Mouse (Mus musculus): Measurements from ENCODE around the gene Nptx1. TPM values are rescaled to one million over a fixed set of nuclear protein-coding genes. Genes with fewer than 3 reads are reported as not detected.

The Nptx1 gene
- polyA plus RNA-seq (2016; fragmentation: Nextera tagmentation; extraction: Ambion mirVana) = 1.0 and 1.4 TPM in 2 replicates

- Histone ChIP-seq H3K9ac (replicated peaks) (peak within 1 kb of the TSS; percentile 65), H3K36me3 (no peaks in the 10 kb centered on the region), H3K27me3 (peaks cover 100% of the 10 kb centered on the region), H3K4me3 (replicated peaks) (peak within 1 kb of the TSS; percentile 54), H3K4me2 (peak within 1 kb of the TSS; percentile 98), H3K4me1 (replicated peaks) (peaks cover 58% of the 10 kb centered on the region), H3K9me3 (no peaks in the 10 kb centered on the region), H3K27ac (no peak within 1 kb of the TSS)
- 1% methylated on average over 78 of the region's 90 CpGs for WGBS
- ATAC-seq (ENCODE audit: insufficient number of reproducible peaks, insufficient read depth, low FRiP score, low TSS enrichment, low read depth) = no peak
Observed at GRCm38 (mm10) chr11:119547183-119547921, at the start of gene Nptx1. Gene Nptx1 (minus strand): TSS chr11:119547753.

GRCm38 (mm10) chr11:119593966-119594365, 46.4 kb upstream of the Nptx1 start:
- Histone ChIP-seq H3K36me3 (no peaks in the 10 kb centered on the region), H3K4me1 (replicated peaks) (peaks cover 24% of the 10 kb centered on the region), H3K27me3 (peaks cover 5% of the 10 kb centered on the region; the same call in 1 of the 2 replicates), H3K9me3 (no peaks in the 10 kb centered on the region), H3K4me3 (replicated peaks) (no peak overlapping the region), H3K27ac (no peak overlapping the region), H3K9ac (replicated peaks) (no peak overlapping the region), H3K4me2 (no peak overlapping the region)
- 37% methylated on average over 3 of the region's 3 CpGs for WGBS
- ATAC-seq (ENCODE audit: insufficient number of reproducible peaks, insufficient read depth, low FRiP score, low TSS enrichment, low read depth) = no peak

- H3K4me1 ChIP-seq (replicated peaks) = peaks cover 31% of the 10 kb centered on the region
- no peak overlapping the region for H3K27ac ChIP-seq
- no peaks in the 10 kb centered on the region for H3K9me3 ChIP-seq
- H3K36me3 ChIP-seq = no peaks in the 10 kb centered on the region
- no peak for ATAC-seq (ENCODE audit: insufficient number of reproducible peaks, insufficient read depth, low FRiP score, low TSS enrichment, low read depth)
- no peak overlapping the region for H3K4me2 ChIP-seq
- no peak overlapping the region for H3K4me3 ChIP-seq (replicated peaks)
- peaks cover 10% of the 10 kb centered on the region; the same call in 1 of the 2 replicates for H3K27me3 ChIP-seq
- no peak overlapping the region for H3K9ac ChIP-seq (replicated peaks)
- 90% methylated on average over 7 of the region's 7 CpGs for whole genome bisulfite sequencing
Observed at GRCm38 (mm10) chr11:119589242-119589641, 41.7 kb upstream of the Nptx1 start.

GRCm38 (mm10) chr11:119587112-119587511, 39.6 kb upstream of the Nptx1 start:
- peaks cover 15% of the 10 kb centered on the region for H3K4me1 ChIP-seq (replicated peaks)
- H3K4me3 ChIP-seq (replicated peaks) = no peak overlapping the region
- WGBS = 52% methylated on average over 5 of the region's 5 CpGs
- no peaks in the 10 kb centered on the region for H3K9me3 ChIP-seq
- no peak overlapping the region for H3K4me2 ChIP-seq
- H3K27ac ChIP-seq = 0 out of 2 replicates have a peak overlapping the region, but pooled peaks have one; percentile 29
- H3K27me3 ChIP-seq = peaks cover 10% of the 10 kb centered on the region; the same call in 1 of the 2 replicates
- no peak overlapping the region for H3K9ac ChIP-seq (replicated peaks)
- no peak for ATAC-seq (ENCODE audit: insufficient number of reproducible peaks, insufficient read depth, low FRiP score, low TSS enrichment, low read depth)
- no peaks in the 10 kb centered on the region for H3K36me3 ChIP-seq

GRCm38 (mm10) chr11:119586511-119586910, 39.0 kb upstream of the Nptx1 start:
- 78% methylated on average over 4 of the region's 4 CpGs for WGBS
- Histone ChIP-seq H3K4me1 (replicated peaks) (peaks cover 15% of the 10 kb centered on the region), H3K27me3 (peaks cover 10% of the 10 kb centered on the region; the same call in 1 of the 2 replicates), H3K27ac (no peak overlapping the region), H3K4me2 (no peak overlapping the region), H3K9me3 (no peaks in the 10 kb centered on the region), H3K4me3 (replicated peaks) (no peak overlapping the region), H3K9ac (replicated peaks) (no peak overlapping the region), H3K36me3 (no peaks in the 10 kb centered on the region)
- ATAC-seq (ENCODE audit: insufficient number of reproducible peaks, insufficient read depth, low FRiP score, low TSS enrichment, low read depth) = no peak

- no peak overlapping the region for H3K4me3 ChIP-seq (replicated peaks)
- WGBS = 91% methylated on average over 2 of the region's 2 CpGs
- no peak for ATAC-seq (ENCODE audit: insufficient number of reproducible peaks, insufficient read depth, low FRiP score, low TSS enrichment, low read depth)
Observed at GRCm38 (mm10) chr11:119577721-119578120, 30.2 kb upstream of the Nptx1 start.

GRCm38 (mm10) chr11:119576855-119577254, 29.3 kb upstream of the Nptx1 start:
- no peaks in the 10 kb centered on the region for H3K9me3 ChIP-seq
- H3K9ac ChIP-seq (replicated peaks) = no peak overlapping the region
- H3K27ac ChIP-seq = no peak overlapping the region
- no peaks in the 10 kb centered on the region for H3K36me3 ChIP-seq
- H3K27me3 ChIP-seq = no peaks in the 10 kb centered on the region
- peaks cover 10% of the 10 kb centered on the region; the same call in 1 of the 2 replicates for H3K4me1 ChIP-seq (replicated peaks)
- no peak overlapping the region for H3K4me2 ChIP-seq
- no peak overlapping the region for H3K4me3 ChIP-seq (replicated peaks)
- no peak for ATAC-seq (ENCODE audit: insufficient number of reproducible peaks, insufficient read depth, low FRiP score, low TSS enrichment, low read depth)
- WGBS = 22% methylated on average over 4 of the region's 4 CpGs

More at GRCm38 (mm10) chr11:119577721-119578120, 30.2 kb upstream of the Nptx1 start:
- Histone ChIP-seq H3K27ac (no peak overlapping the region), H3K9ac (replicated peaks) (no peak overlapping the region), H3K9me3 (no peaks in the 10 kb centered on the region), H3K27me3 (no peaks in the 10 kb centered on the region), H3K36me3 (no peaks in the 10 kb centered on the region), H3K4me2 (no peak overlapping the region), H3K4me1 (replicated peaks) (peaks cover 10% of the 10 kb centered on the region; the same call in 1 of the 2 replicates)

- Histone ChIP-seq H3K9me3 (no peaks in the 10 kb centered on the region), H3K36me3 (no peaks in the 10 kb centered on the region), H3K27me3 (0 out of 2 replicates have a peak, but pooled peaks cover 4% of the 10 kb centered on the region), H3K27ac (no peak overlapping the region), H3K9ac (replicated peaks) (no peak overlapping the region), H3K4me2 (no peak overlapping the region), H3K4me1 (replicated peaks) (peaks cover 9% of the 10 kb centered on the region; the same call in 1 of the 2 replicates), H3K4me3 (replicated peaks) (no peak overlapping the region)
- ATAC-seq (ENCODE audit: insufficient number of reproducible peaks, insufficient read depth, low FRiP score, low TSS enrichment, low read depth) = no peak
- 74% methylated on average over 15 of the region's 15 CpGs for WGBS
Observed at GRCm38 (mm10) chr11:119572316-119573010, 24.9 kb upstream of the Nptx1 start.

GRCm38 (mm10) chr11:119566188-119566587, 18.6 kb upstream of the Nptx1 start:
- no peak for ATAC-seq (ENCODE audit: insufficient number of reproducible peaks, insufficient read depth, low FRiP score, low TSS enrichment, low read depth)
- Histone ChIP-seq H3K4me1 (replicated peaks) (peaks cover 18% of the 10 kb centered on the region), H3K27me3 (peaks cover 45% of the 10 kb centered on the region), H3K9ac (replicated peaks) (no peak overlapping the region), H3K9me3 (no peaks in the 10 kb centered on the region), H3K27ac (no peak overlapping the region), H3K4me2 (no peak overlapping the region), H3K36me3 (no peaks in the 10 kb centered on the region), H3K4me3 (replicated peaks) (no peak overlapping the region)
- 51% methylated on average over 5 of the region's 5 CpGs for WGBS

- no peak overlapping the region for H3K9ac ChIP-seq (replicated peaks)
- peaks cover 48% of the 10 kb centered on the region for H3K27me3 ChIP-seq
- H3K4me3 ChIP-seq (replicated peaks) = no peak overlapping the region
- H3K4me2 ChIP-seq = no peak overlapping the region
- ATAC-seq (ENCODE audit: insufficient number of reproducible peaks, insufficient read depth, low FRiP score, low TSS enrichment, low read depth) = no peak
- 42% methylated on average over 10 of the region's 10 CpGs for WGBS
- H3K36me3 ChIP-seq = no peaks in the 10 kb centered on the region
- H3K27ac ChIP-seq = no peak overlapping the region
- H3K9me3 ChIP-seq = no peaks in the 10 kb centered on the region
- H3K4me1 ChIP-seq (replicated peaks) = peaks cover 18% of the 10 kb centered on the region
Observed at GRCm38 (mm10) chr11:119565684-119566083, 18.1 kb upstream of the Nptx1 start.

- 67% methylated on average over 7 of the region's 7 CpGs for WGBS
- H3K36me3 ChIP-seq = no peaks in the 10 kb centered on the region
- H3K27ac ChIP-seq = no peak overlapping the region
- H3K4me1 ChIP-seq (replicated peaks) = peaks cover 18% of the 10 kb centered on the region
- no peak overlapping the region for H3K4me2 ChIP-seq
- no peak overlapping the region for H3K4me3 ChIP-seq (replicated peaks)
- H3K27me3 ChIP-seq = peaks cover 48% of the 10 kb centered on the region
- no peak overlapping the region for H3K9ac ChIP-seq (replicated peaks)
- H3K9me3 ChIP-seq = no peaks in the 10 kb centered on the region
- no peak for ATAC-seq (ENCODE audit: insufficient number of reproducible peaks, insufficient read depth, low FRiP score, low TSS enrichment, low read depth)
Observed at GRCm38 (mm10) chr11:119565021-119565420, 17.5 kb upstream of the Nptx1 start.

All from limb, embryonic 12.5 days (tissue).